Mouse (Mus musculus) heart, adult 8-10 months (tissue): ENCODE data around the gene Aplnr. TPM values are rescaled to one million over a fixed set of nuclear protein-coding genes. Genes with fewer than 3 reads are reported as not detected.
A peak's percentile ranks its signal among the peaks of the same experiment; 100 is the strongest.

Experiments
- DNase-seq: peaks from one replicate; pipeline ENCODE4 v3.0.0; 2022; ENCODE audit warnings: low spot score
- total RNA-seq, 4 experiments: library from RNA; stranded (reverse); gene quantifications; 2 replicates each; pipeline ENCODE4 v1.2.4; 2022

The Aplnr gene
- 10 to 100 TPM; 10.3 to 26.7 (median 25.4) TPM for total RNA-seq

DNA sequence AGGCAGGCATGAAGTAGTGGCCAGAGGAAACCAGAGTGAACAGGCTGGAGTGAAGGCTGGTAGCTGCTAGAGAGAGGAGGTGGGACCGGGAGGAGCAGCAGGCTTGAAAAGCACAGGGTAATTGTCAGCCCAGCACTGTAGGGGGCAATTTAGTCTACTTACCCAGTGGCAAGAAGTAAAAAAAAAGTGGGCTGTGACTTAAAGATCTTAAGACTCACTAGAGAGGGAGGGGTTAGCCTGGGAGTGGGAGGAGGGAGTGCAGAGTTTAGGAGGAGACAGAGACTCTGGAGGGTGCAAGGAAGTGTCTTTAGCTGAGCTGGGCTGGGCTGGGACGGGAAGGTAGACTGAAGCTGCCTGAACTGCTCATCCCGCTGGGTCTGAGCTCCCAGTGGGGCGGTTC lies at the start of gene Aplnr:
Gene Aplnr, plus strand, starts transcription at position 137 of the 400 bp plus-strand sequence.
- DNase-seq, result peak; percentile 54

DNA sequence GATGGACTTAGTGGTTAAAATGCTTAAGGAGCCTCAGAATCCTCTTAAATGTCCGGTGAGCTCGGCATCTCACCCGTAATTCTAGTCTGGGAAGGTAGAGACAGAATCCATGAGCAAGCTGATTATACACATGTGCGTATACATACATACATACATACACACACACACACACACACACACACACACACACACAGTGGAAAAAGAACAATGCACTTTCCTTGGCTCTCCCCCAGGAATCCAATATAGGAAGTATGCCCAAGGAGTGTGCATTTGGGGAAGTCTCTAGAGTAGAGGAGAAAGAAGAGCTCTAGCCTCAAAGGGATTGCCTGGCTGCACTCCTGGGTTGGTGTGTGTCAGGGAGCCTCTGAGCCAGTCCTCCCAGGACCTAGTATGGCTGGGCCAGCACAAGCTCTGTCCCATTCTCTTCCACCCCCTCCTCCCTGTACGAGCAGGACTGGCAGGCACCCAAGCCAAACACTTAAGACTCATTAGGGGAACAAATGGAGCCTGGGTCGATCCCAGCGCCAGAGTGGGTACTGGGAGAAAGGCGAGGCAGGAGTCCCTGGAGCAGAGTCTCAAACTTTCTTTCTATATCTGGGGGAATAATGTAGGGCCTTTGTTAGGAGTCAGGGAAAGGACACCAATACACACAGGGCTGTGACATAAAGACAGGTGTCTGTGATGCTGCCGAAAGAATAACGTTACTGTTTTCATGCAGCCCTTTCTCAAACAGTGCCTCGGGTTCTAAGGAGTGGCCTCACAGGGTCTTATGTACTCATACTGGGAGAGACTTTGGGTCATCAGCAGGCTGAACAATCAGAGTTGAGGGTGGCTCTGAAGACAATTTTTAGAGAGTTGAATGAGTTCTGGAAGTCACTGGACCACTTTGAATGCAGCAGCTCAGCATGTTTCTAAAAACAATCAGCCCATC lies 47.0 kb upstream of the Aplnr start:
- peak; percentile 35 for DNase-seq

DNA sequence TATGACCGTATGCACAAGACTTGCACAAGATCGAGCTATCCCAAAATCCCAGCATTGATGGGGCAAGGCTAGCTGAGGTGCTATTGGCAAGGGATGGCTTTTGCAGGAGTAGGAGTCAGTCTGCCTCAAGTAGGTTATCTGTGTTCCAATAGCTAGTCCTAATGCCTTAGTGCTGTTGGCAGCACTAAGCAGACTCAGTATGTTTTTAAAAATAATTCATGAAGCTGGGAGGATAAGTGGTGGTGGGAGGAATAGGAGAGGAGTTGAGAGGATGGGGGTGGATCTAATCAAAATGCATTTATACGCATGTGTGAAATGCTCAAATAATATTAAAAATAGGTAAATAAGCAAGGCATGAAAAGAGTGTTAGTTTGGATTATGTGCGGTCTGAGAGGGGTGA lies 44.7 kb upstream of the Aplnr start:
- no peak for DNase-seq

DNA sequence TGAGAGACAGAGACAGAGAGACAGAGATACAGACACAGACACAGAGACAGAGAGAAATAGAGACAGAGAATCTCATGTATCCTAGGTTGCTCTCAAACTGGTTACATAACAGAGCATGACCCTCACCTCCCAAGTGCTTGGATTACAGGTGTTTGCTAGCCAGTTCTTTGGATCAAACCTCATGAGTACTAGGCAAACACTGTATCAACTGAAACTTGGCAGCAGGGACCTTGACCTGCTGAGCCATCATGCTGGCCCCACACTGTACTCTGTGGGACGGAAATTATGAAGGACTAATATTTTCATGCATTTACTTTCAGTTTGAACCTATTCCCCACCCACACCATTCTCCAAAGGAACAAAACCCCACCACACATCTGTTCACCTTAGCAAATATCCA lies 42.6 kb upstream of the Aplnr start:
- no peak for DNase-seq

DNA sequence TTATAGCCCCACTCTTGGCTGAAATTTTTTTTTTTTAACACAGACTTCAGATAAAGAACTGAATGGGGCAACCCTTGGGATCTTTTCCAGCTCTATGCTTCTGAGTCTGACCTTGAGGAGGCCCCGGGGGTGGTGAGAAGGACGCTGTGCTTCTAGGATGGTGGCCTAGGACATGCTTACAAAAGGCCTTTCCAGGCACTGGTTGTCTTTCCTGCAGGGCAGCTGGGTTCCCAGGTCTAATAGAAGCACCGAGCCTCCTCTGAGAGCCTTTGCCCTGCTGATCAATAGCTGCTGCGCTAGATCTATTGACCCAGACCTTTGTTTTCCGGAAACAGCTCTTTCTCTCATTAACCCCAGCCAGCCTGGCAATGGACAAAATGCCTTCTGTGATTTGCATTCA lies 40.1 kb upstream of the Aplnr start:
- no peak for DNase-seq

DNA sequence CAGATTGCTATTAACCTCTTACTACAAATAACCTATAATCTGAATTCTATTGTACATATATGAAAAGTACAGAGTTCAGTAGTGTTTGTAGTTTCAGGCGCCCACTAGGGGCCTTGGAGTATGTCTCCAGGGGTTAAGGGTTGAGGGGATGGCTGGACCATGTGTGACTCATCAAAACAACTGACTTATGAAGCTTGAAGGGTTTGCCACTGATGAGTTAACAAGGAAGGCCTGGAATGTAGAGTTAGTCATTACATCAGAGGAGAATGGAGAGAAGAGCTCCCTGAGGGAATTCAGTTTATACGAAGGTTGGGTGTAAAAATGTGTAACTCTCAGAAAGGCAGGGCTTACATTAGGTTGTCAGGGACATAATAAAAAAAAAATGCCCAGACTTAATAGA lies 38.0 kb upstream of the Aplnr start:
- no peak for DNase-seq

DNA sequence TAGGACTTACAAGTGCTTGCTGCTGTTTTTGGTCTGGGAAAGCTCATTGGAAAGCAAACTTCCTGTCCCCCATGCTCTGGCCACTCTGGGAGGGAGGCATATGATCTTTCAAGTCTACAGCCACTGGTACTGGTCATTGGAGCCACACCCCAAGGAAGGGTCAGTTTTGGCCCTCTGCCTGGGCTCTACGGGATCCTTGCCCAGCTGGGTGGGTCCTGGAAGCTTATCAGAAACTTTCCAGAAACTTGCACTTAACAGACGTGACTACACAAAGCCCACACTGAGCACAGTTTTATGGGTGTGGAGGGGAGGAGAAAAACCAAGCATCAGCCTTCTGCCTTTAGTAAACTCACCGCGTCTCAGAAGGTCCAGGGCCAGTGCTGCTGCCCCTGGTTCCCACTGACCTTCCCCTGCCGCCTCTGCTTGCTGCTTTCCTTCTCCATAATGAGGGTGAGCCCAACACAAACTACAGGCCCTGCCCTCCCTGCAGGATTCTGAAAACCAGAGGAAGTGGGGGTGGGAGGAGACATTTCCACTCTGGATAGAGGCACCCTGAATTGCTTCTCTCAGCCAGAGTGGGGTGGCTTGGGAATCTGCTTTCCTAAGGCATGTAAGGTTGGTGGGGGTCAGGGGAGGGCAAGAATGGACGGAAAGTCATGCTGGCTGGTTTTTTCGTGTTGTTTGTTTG lies 37.1 kb upstream of the Aplnr start:
- DNase-seq, result peak; percentile 90

DNA sequence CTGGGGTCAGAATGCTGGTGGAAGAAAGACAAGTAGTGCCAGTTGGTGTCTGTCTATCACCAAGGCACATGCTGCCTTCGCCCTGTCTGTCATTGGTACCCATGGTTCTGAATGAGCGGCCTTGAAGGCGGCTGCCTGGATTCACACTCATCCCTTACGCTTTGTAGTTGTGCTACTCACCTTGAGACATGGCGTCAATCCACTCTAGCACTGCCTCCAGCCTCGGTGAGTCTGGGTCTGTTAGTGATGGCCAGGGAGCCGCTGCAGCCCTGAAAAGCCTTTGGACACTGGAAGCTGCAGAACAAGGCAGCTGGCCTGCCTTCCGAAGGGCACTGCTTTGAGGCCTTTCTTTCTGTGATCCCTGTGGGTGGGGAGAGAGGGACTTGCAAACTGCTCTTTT lies 32.8 kb upstream of the Aplnr start:
- DNase-seq, result no peak

DNA sequence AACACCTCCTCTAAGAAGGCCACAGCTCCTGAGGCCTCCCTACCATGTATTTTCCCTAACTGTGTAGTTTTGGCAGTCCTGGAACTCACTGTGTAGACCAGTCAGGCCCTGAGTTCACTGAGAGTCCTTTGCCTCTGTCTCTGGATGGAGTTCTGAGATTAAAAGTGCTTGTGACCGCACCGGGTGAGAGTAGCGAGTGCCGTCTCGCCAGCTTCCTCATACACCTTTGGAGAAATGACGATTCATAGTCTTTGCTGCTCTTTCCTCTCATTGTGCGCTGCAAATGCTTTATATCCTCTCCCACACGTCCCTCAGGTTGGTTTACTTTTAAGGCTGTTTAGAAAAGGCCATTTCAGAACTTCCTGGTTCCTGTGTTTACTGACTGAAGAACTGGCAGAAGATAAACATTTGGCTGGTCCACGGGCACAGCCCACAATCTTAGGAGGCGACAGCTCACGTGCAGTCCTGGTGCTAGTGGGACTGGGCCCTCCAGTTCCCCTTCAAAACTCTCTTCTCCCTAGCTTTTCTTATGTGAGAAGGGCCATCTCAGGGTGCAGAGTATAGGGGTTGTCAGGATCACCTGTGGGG lies 30.5 kb upstream of the Aplnr start:
- DNase-seq, result no peak

DNA sequence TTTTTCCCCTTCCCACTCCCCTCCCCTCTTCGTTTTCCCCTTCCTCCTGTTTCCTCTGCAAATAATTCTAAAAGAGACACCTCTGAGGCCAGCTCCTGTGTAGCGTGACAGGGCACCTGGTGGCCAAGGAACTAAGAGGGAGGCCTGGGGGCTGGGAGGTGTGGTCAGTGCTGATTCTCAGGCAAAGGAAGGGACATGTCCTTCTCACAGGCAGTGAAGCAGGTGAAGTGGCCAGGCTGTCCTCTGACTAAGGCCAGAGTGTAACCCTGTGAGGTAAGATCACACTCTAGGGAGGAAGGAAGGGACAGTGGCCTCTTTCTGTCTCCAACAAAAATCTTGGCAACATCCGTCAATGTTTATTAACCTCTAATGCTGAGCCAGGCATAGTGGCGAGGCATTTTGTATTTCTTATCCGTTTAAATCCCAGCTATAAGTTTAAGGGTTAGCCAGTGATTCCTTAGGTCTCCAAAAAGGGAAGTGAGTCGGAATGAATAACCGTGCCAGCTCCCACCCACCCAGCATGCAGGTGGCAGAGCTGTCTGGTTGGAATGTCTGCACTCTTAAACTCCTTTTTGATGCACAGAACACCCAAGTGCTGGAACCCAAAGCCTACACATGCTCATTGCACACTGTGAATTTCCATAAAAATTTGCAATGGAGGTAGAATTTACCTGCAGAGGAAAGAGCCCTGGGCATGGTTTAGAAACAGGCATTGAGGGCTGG lies 29.8 kb upstream of the Aplnr start:
- no peak for DNase-seq

DNA sequence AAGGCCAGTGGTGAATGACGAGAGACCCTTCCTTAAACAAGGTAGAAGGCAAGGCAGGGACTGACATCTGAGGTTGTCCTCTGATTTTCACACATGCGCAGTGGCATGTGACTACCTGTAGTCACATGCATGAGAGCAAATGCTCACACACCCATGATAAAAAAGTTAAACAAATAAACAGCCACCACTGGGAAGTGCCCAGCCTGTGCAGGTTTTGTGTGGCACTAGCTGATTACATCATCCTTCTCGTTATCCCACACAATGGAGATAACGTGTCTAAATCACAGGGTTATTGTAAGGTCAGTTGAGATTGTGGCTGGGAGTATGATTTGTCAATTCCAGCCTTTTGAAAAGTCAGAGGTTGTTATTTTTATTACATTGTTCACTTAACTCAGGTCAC lies 29.1 kb upstream of the Aplnr start:
- DNase-seq, result no peak

DNA sequence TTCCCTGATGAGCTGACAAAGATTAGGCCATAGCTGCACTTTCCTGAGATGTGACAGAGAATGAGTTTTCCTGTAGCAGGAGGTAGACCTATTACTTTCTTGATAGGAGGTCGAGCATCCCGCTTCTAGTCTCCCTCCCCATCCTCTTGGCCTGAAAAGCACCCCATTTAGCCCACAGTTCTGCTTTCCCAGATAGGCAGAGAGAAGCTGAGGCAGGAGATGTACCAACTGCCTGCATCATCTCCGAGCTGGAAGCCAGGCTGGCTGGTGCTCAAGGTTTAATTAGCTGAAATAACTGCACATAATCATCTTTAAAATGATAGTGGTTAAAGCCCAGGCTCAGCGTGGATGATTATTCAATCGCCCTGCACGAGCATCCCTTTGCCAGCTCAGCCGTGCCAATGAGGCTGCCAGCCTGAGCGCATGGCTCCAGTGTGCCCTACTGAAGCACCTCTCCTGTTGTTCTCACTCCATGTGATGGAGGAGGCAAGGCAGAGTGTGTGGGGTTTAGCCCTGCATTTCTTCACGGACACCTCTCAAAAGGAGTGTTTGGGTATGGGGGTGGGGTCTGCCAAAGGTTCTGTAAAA lies 25.6 kb upstream of the Aplnr start:
- DNase-seq, result no peak

DNA sequence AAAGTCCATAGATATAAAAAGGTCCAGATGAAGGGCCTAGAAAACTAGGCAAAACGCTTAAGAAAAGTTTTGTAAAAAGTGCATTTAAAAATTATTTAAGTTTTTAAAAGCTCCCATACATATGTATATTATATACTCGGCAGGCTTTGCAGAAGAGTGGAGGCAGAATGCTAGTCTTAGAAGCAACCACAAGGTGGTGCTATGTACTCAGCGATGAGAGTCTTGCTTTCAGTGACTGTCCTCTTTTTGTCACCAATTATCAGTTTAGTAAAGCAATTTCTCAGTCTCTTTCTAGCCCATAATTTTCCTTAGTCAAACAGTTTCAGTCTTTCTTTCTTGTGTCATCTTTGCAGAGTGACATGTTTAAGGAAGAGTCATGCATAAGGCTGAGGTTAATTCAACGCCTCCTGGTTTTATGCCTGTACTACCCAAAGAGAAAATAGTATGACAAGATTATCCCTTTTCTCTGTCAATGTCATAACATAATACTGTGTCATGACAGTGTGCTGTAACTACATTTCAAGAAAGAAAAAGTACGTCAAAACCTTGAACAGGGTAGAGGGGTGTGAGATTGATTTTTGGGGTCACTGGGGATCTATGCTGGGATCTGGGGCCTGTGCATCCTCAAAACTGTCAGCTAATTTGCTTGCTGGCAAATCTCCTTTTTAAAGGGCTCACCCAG lies 12.7 kb upstream of the Aplnr start:
- DNase-seq, result peak; percentile 64

DNA sequence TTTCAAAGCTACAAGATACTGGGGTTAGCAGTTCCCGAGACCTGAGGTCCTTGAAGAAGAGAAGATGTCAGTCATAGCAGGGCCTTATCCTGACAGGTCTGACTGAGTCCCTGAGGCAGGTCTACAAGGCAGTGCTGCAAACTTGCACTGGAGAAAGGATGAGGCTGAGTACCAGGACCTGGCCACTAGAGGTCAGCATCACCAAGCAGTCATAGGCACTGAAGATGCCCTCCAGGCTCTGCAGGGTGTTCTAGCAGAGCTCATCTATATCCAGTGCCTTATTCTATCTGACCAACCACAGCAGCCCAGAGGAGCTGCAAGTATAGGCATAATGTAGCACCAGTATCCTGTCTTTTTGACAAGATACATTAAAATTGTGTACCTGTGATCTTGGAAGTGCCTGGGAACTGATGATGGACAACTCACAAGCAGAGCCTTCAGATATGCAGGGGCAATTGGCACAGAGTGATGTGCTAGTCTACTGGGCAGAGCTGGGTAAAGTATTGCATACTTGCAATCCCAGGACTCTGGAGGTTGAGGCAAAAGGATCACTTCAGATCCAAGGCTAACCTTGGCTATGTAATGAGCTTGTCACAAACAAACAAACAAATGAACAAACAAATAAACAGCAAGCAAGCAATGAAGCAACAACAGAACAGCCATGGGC lies 12.0 kb upstream of the Aplnr start:
- DNase-seq, result peak; percentile 77

DNA sequence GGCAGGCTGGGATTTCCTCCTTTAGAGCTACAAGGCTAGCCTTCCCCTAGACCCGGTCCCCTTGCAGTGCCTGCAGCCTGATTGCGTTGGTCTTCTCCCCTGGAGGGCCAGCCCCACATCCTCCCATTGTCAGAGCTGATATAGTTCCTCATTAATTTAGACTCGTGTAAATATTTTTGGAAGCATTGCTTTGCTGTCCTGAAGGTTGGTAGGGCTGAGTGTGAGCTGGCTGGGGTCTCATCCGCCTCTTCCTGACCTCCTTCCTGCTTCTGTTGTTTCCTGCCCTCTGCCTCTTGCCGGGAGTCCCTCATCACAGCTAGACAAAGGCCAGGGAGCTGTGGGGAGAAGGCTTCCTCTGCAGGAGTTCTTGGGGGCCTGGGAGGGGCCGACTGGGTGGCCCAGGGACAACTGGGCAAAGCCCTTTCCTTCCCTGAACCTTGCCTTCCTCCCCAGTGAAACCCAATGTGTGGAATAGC lies 6.5 kb upstream of the Aplnr start:
- DNase-seq, result peak; percentile 80

DNA sequence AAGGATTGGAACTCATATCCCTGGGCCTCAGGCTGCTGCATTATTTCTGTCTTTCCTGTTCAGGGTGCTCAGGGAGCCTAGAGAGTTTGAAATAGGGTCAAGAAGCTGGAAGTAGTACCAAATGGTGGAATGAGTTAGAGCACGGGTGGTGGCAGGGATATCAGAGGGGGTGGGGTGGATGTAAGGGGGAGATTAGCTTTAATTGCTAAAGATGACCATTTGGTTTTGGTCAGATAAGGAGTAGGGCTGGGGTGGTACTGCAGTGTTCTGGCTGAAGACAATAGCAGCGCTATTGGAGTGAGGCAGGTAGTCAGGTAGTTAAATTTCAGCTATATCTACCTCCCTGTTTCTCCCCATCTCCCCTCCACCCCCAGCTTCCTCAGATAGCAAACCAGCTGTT lies 4.8 kb upstream of the Aplnr start:
- DNase-seq, result no peak

DNA sequence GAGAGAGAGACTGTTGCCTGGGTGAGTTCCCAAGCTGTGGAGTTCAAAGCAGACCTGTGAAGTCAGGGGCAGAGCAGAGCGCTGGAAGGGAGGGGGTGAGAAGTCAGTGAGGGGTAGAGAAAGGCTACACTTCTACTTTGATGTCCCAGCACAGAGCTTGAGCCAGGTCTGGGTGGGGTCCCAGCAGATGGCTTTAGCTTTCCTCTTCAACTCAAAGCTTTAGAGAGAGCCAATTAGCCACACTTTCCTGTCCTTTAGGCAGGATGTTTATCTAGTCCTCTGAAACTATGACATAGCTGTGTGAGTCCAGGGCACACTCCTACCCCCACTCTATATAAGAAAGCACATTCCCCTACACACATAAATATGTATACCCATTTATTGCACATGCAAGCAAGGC lies 4.3 kb upstream of the Aplnr start:
- peak; percentile 51 for DNase-seq

DNA sequence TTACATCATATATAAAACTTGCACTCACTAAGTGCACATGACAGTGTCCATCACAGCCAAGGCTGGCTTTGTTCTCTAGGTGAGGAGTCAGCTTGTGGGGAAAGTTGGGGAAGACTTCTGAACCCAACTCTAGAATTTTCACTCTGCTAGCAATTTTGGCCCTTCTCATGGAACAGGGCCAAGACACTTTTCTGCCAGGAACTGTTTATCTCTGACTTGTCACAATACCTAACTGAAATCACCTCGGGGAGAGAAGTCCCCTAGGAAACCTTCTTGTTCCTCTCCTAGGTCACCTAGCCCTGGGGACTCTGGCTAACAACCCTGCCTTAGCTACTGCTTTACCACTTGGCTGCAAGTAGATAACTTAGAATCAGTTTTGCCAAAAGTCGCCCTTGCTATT lies 3.8 kb upstream of the Aplnr start:
- peak; percentile 31 for DNase-seq

DNA sequence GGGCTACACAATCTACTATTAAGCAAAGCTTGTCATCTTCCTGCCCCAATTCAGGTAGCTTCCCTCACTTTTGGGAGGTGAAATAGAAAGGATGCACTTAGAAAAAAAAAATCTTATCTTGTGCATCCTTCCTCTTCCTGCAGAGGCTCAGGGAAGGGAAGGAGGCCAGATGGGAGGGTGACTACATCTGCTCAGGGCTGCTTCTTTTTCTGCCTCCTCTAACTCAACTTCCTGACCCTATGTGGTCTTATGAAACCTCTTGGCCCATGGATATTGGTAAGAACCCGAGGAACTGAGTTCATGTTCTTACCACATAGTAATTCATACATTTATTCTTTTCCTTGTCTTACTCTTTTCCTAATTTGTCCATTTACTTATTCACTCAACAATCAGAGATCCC lies 926 bp upstream of the Aplnr start:
- peak; percentile 31 for DNase-seq

DNA sequence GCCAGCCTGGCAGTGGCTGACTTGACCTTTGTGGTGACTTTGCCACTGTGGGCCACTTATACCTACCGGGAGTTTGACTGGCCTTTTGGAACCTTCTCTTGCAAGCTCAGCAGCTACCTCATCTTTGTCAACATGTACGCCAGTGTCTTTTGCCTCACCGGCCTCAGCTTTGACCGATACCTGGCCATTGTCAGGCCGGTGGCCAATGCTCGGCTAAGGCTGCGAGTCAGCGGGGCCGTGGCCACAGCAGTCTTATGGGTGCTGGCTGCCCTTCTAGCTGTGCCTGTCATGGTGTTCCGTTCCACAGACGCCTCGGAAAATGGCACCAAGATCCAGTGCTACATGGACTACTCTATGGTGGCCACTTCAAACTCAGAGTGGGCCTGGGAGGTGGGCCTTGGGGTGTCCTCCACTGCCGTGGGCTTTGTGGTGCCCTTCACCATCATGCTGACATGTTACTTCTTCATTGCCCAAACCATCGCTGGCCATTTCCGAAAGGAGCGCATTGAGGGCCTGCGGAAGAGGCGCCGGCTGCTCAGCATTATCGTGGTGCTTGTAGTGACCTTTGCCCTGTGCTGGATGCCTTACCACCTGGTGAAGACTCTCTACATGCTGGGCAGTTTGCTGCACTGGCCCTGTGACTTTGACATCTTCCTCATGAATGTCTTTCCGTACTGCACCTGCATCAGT lies 951 bp downstream of the Aplnr start:
- no peak for DNase-seq
